Mouse (Mus musculus) layer of hippocampus, adult 9-10 months (tissue): ENCODE measurements around the gene 4930512M02Rik.
"Not testable (repeated sequence)": the region's sequence is repeated elsewhere in the genome, so short reads cannot be mapped to it uniquely, and the experiment has no call there.

Source experiments
- DNase-seq: peaks from one replicate; pipeline ENCODE4 v3.0.0; 2022; ENCODE audit warnings: low spot score

4930512M02Rik gene

GRCm38 (mm10) chr11:11627735-11628134 lies at the start of gene 4930512M02Rik:
Gene 4930512M02Rik (minus strand): TSS chr11:11627835.
- DNase-seq: not testable (repeated sequence)

- no peak for DNase-seq
These were observed 49.5 kb upstream of the 4930512M02Rik start for GRCm38 (mm10) chr11:11677165-11677564.

GRCm38 (mm10) chr11:11676068-11676741 lies 48.6 kb upstream of the 4930512M02Rik start:
- DNase-seq: no peak

GRCm38 (mm10) chr11:11675063-11675462 lies 47.4 kb upstream of the 4930512M02Rik start:
- DNase-seq: no peak

- DNase-seq: no peak
These were observed 45.3 kb upstream of the 4930512M02Rik start for GRCm38 (mm10) chr11:11672974-11673373.

- no peak for DNase-seq
These were observed 40.3 kb upstream of the 4930512M02Rik start for GRCm38 (mm10) chr11:11667922-11668290.

- DNase-seq: no peak
These were observed 39.8 kb upstream of the 4930512M02Rik start for GRCm38 (mm10) chr11:11667254-11667921.

- DNase-seq: no peak
These were observed 33.0 kb upstream of the 4930512M02Rik start for GRCm38 (mm10) chr11:11660651-11661050.

- no peak for DNase-seq
These were observed 31.2 kb upstream of the 4930512M02Rik start for GRCm38 (mm10) chr11:11658834-11659233.

- no peak for DNase-seq
These were observed 30.0 kb upstream of the 4930512M02Rik start for GRCm38 (mm10) chr11:11657634-11658033.

GRCm38 (mm10) chr11:11656995-11657530 lies 29.4 kb upstream of the 4930512M02Rik start:
- no peak for DNase-seq

GRCm38 (mm10) chr11:11656388-11656787 lies 28.8 kb upstream of the 4930512M02Rik start:
- no peak for DNase-seq

- DNase-seq: no peak
These were observed 16.7 kb upstream of the 4930512M02Rik start for GRCm38 (mm10) chr11:11644303-11644702.

- DNase-seq: no peak
These were observed 3.4 kb downstream of the 4930512M02Rik start for GRCm38 (mm10) chr11:11624073-11624705.

- no peak for DNase-seq
These were observed 18.4 kb downstream of the 4930512M02Rik start for GRCm38 (mm10) chr11:11609243-11609642.

- no peak for DNase-seq
These were observed 40.3 kb downstream of the 4930512M02Rik start for GRCm38 (mm10) chr11:11587327-11587726.

- no peak for DNase-seq
These were observed 41.2 kb downstream of the 4930512M02Rik start for GRCm38 (mm10) chr11:11586423-11586822.

GRCm38 (mm10) chr11:11573691-11574090 lies 53.9 kb downstream of the 4930512M02Rik start:
- no peak for DNase-seq

- no peak for DNase-seq
These were observed 56.9 kb downstream of the 4930512M02Rik start for GRCm38 (mm10) chr11:11570747-11571146.

- DNase-seq: no peak
These were observed 58.0 kb downstream of the 4930512M02Rik start for GRCm38 (mm10) chr11:11569466-11570132.

GRCm38 (mm10) chr11:11568033-11568432 lies 59.6 kb downstream of the 4930512M02Rik start:
- no peak for DNase-seq

- no peak for DNase-seq
These were observed 62.4 kb downstream of the 4930512M02Rik start for GRCm38 (mm10) chr11:11565146-11565820.
